Mouse (Mus musculus) testis, adult 2 months (tissue): ENCODE data around the gene Ss18l1.

Experiments
- CTCF ChIP-seq: fragments of 200-500 bp; IDR thresholded peaks from 2 replicates; pipeline ENCODE4 v1.5.1; 2012; ENCODE audit warnings: low read depth, mild to moderate bottlenecking, inconsistent platforms, low read length, moderate library complexity; ENCODE audit not compliant: control insufficient read depth, insufficient read depth, insufficient replicate concordance
- POLR2A ChIP-seq: fragments of 200-500 bp; IDR thresholded peaks from 2 replicates; pipeline ENCODE4 v1.6.1; 2012; ENCODE audit warnings: low read depth, mild to moderate bottlenecking, inconsistent platforms, low read length, moderate library complexity; ENCODE audit not compliant: control insufficient read depth

DNA sequence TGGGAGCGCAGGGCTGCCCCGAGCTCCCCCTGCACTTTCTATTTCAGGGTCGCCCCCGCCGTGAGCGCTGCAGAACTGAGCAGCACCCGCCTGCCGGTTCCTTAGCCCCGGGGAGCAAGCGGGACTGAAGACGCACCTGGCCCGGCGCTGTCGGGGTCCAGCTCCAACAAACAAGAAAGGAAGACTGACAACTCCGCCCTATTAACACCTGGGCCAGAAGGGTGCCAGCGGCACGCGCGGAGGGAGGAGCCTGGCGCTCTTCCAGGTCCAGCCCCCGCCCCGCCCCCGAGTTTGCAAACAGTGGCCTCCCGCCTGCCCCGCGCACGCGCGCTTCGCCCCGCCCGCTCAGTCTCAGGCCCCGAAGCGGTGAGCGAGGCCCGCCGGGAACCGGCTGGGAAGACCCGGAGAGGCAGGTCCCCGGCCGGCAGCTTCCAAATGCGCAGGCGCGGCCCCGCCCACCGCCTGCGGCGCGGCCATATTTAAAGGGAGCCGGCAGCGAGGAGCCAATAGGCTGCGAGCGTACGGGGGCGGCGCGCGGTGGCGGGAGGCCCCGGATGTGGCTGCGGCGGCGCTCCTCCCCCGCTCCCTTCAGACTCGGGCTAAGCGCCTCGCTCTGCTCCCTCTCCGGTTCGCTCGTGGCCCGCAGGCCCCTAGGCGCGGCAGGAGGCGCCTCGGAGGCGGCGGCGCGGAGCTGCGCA lies 17.8 kb upstream of the Ss18l1 start, which contains the start of gene Lsm14b:
- TF ChIP-seq CTCF (no peak), POLR2A (peak; percentile 59)
